Mouse (Mus musculus): ENCODE data around the gene Ide.

- TF ChIP-seq GATA2 (IDR thresholded peaks at IDR 0.05; ENCODE audit: borderline replicate concordance, low read depth, low read length) = no peak
- no peak for TF ChIP-seq CTCF (IDR thresholded peaks at IDR 0.05; ENCODE audit: low read depth, low read length)
These were observed 46.0 kb downstream of the Ide start for GRCm38 (mm10) chr19:37291676-37292075.

Measured in G1E (cell line).